Mouse (Mus musculus): ENCODE results near the gene A930004D18Rik. TPM values are rescaled to one million over a fixed set of nuclear protein-coding genes. Genes with fewer than 3 reads are reported as not detected.

A930004D18Rik gene
- polyA plus RNA-seq, 1 experiment: 0.76 TPM

- TF ChIP-seq GATA1 (IDR thresholded peaks at IDR 0.05; ENCODE audit: low read length): no peak
These were observed 9.5 kb upstream of the A930004D18Rik start for GRCm38 (mm10) chr2:18046758-18047645.

GRCm38 (mm10) chr2:18046186-18046585 lies 8.6 kb upstream of the A930004D18Rik start:
- TF ChIP-seq GATA1 (IDR thresholded peaks at IDR 0.05; ENCODE audit: low read length): no peak

GRCm38 (mm10) chr2:18045781-18046181 lies 8.2 kb upstream of the A930004D18Rik start:
- TF ChIP-seq GATA1 (IDR thresholded peaks at IDR 0.05; ENCODE audit: low read length): no peak

- no peak for TF ChIP-seq GATA1 (IDR thresholded peaks at IDR 0.05; ENCODE audit: low read length)
These were observed 7.7 kb upstream of the A930004D18Rik start for GRCm38 (mm10) chr2:18045143-18045780.

- no peak for TF ChIP-seq GATA1 (IDR thresholded peaks at IDR 0.05; ENCODE audit: low read length)
These were observed 3.8 kb upstream of the A930004D18Rik start for GRCm38 (mm10) chr2:18041199-18041885.

- no peak for TF ChIP-seq GATA1 (IDR thresholded peaks at IDR 0.05; ENCODE audit: low read length)
These were observed 3.0 kb upstream of the A930004D18Rik start for GRCm38 (mm10) chr2:18040347-18041160.

- no peak for TF ChIP-seq GATA1 (IDR thresholded peaks at IDR 0.05; ENCODE audit: low read length)
These were observed 2.2 kb upstream of the A930004D18Rik start for GRCm38 (mm10) chr2:18039566-18040290.

GRCm38 (mm10) chr2:18038895-18039371 lies 1.4 kb upstream of the A930004D18Rik start:
- TF ChIP-seq GATA1 (IDR thresholded peaks at IDR 0.05; ENCODE audit: low read length): no peak

GRCm38 (mm10) chr2:18038141-18038752 lies 710 bp upstream of the A930004D18Rik start:
- TF ChIP-seq GATA1 (IDR thresholded peaks at IDR 0.05; ENCODE audit: low read length): no peak

- no peak for TF ChIP-seq GATA1 (IDR thresholded peaks at IDR 0.05; ENCODE audit: low read length)
These were observed 2.9 kb downstream of the A930004D18Rik start for GRCm38 (mm10) chr2:18034371-18035250.

GRCm38 (mm10) chr2:18033166-18034108 lies 4.1 kb downstream of the A930004D18Rik start:
- no peak for TF ChIP-seq GATA1 (IDR thresholded peaks at IDR 0.05; ENCODE audit: low read length)

GRCm38 (mm10) chr2:18032538-18032895 lies 5.0 kb downstream of the A930004D18Rik start:
- no peak for TF ChIP-seq GATA1 (IDR thresholded peaks at IDR 0.05; ENCODE audit: low read length)

Measured in G1E-ER4 (cell line).